Mouse (Mus musculus) lung, embryonic 15.5 days (tissue): Measurements from ENCODE around the gene Tm6sf1. TPM values are rescaled to one million over a fixed set of nuclear protein-coding genes. Genes with fewer than 3 reads are reported as not detected.

ENCODE experiments used
- ATAC-seq: fragments of 200-750 bp; cut with Nextera tagmentation; 2 replicates; pipeline ENCODE4 v1.8.0; 2017; ENCODE audit warnings: moderate number of reproducible peaks, borderline replicate concordance; ENCODE audit not compliant: low FRiP score, low TSS enrichment; ENCODE audit errors: extremely low read depth
- H3K27ac ChIP-seq: fragments of 300-500 bp; sonication (generic); 2 replicates; pipeline ENCODE4 v1.5.1; 2015; ENCODE audit warnings: moderate library complexity, mild to moderate bottlenecking, inconsistent platforms
- H3K27me3 ChIP-seq: fragments of 300-500 bp; sonication (generic); 2 replicates; pipeline ENCODE4 v1.6.1; 2015; ENCODE audit warnings: inconsistent platforms
- H3K36me3 ChIP-seq: fragments of 300-500 bp; sonication (generic); 2 replicates; pipeline ENCODE4 v1.6.1; 2015; ENCODE audit warnings: inconsistent platforms
- H3K4me1 ChIP-seq: fragments of 300-500 bp; sonication (generic); 2 replicates; pipeline ENCODE4 v1.6.1; 2015; ENCODE audit warnings: inconsistent platforms
- H3K4me2 ChIP-seq: fragments of 300-500 bp; sonication (generic); 2 replicates; pipeline ENCODE4 v1.6.1; 2015; ENCODE audit warnings: inconsistent platforms, mild to moderate bottlenecking, moderate library complexity
- H3K4me3 ChIP-seq: fragments of 300-500 bp; sonication (generic); 2 replicates; pipeline ENCODE4 v1.5.1; 2015; ENCODE audit warnings: mild to moderate bottlenecking, inconsistent platforms
- H3K9ac ChIP-seq: fragments of 300-500 bp; sonication (generic); 2 replicates; pipeline ENCODE4 v1.6.1; 2015; ENCODE audit warnings: inconsistent platforms
- H3K9me3 ChIP-seq: fragments of 300-500 bp; sonication (generic); 2 replicates; pipeline ENCODE4 v1.6.1; 2016; ENCODE audit warnings: inconsistent platforms
- WGBS: fragments of 180-500 bp; shearing (Covaris S2); methylation state at CpG from one replicate; pipeline ENCODE4 v1.1.7; 2015; 5-methylcytosine and 5-hydroxymethylcytosine counted together
- polyA plus RNA-seq: library from polyadenylated mRNA; unstranded; fragments of >200 nt; fragmentation: Nextera tagmentation; extraction: Ambion mirVana; gene quantifications from 2 replicates; pipeline ENCODE4 v1.2.1, GENCODE M21; 2015

Tm6sf1 gene
- polyA plus RNA-seq, 1 experiment from 2014 or later: 18.0 TPM

GRCm38 (mm10) chr7:81841439-81841838 lies 17.4 kb upstream of the Tm6sf1 start:
- H3K4me1 ChIP-seq: no peaks in the 10 kb centered on the region
- no peak overlapping the region for H3K4me2 ChIP-seq
- no peak overlapping the region for H3K4me3 ChIP-seq
- no peaks in the 10 kb centered on the region for H3K9me3 ChIP-seq
- H3K27me3 ChIP-seq: no peaks in the 10 kb centered on the region
- H3K27ac ChIP-seq: no peak overlapping the region
- ATAC-seq: no peak
- WGBS: 79% methylated on average over 6 of the region's 6 CpGs
- H3K9ac ChIP-seq: no peak overlapping the region
- H3K36me3 ChIP-seq: no peaks in the 10 kb centered on the region

GRCm38 (mm10) chr7:81842141-81842540 lies 16.7 kb upstream of the Tm6sf1 start:
- H3K4me1 ChIP-seq: no peaks in the 10 kb centered on the region
- no peak overlapping the region for H3K4me2 ChIP-seq
- no peak for ATAC-seq
- H3K27me3 ChIP-seq: no peaks in the 10 kb centered on the region
- H3K4me3 ChIP-seq: no peak overlapping the region
- no peaks in the 10 kb centered on the region for H3K36me3 ChIP-seq
- H3K27ac ChIP-seq: no peak overlapping the region
- no peak overlapping the region for H3K9ac ChIP-seq
- 73% methylated on average over 7 of the region's 7 CpGs for WGBS
- H3K9me3 ChIP-seq: no peaks in the 10 kb centered on the region

- 20% methylated on average over 1 of the region's 1 CpGs for WGBS
- no peaks in the 10 kb centered on the region for H3K36me3 ChIP-seq
- H3K27me3 ChIP-seq: no peaks in the 10 kb centered on the region
- no peak overlapping the region for H3K27ac ChIP-seq
- H3K9me3 ChIP-seq: no peaks in the 10 kb centered on the region
- no peak for ATAC-seq
- no peak overlapping the region for H3K4me2 ChIP-seq
- no peaks in the 10 kb centered on the region for H3K4me1 ChIP-seq
- no peak overlapping the region for H3K9ac ChIP-seq
- no peak overlapping the region for H3K4me3 ChIP-seq
Observed at GRCm38 (mm10) chr7:81842998-81843397, 15.8 kb upstream of the Tm6sf1 start.

GRCm38 (mm10) chr7:81843903-81844302 lies 14.9 kb upstream of the Tm6sf1 start:
- H3K36me3 ChIP-seq: no peaks in the 10 kb centered on the region
- H3K4me1 ChIP-seq: no peaks in the 10 kb centered on the region
- H3K9ac ChIP-seq: no peak overlapping the region
- no peak for ATAC-seq
- H3K4me2 ChIP-seq: no peak overlapping the region
- no peak overlapping the region for H3K27ac ChIP-seq
- 70% methylated on average over 8 of the region's 8 CpGs for WGBS
- no peak overlapping the region for H3K4me3 ChIP-seq
- no peaks in the 10 kb centered on the region for H3K27me3 ChIP-seq
- no peaks in the 10 kb centered on the region for H3K9me3 ChIP-seq

GRCm38 (mm10) chr7:81844801-81845200 lies 14.0 kb upstream of the Tm6sf1 start:
- no peaks in the 10 kb centered on the region for H3K27me3 ChIP-seq
- no peak overlapping the region for H3K4me2 ChIP-seq
- no peak overlapping the region for H3K9ac ChIP-seq
- WGBS: 64% methylated on average over 11 of the region's 11 CpGs
- no peak overlapping the region for H3K4me3 ChIP-seq
- no peaks in the 10 kb centered on the region for H3K4me1 ChIP-seq
- H3K27ac ChIP-seq: no peak overlapping the region
- H3K36me3 ChIP-seq: no peaks in the 10 kb centered on the region
- H3K9me3 ChIP-seq: no peaks in the 10 kb centered on the region
- ATAC-seq: no peak

- no peaks in the 10 kb centered on the region for H3K27me3 ChIP-seq
- H3K4me2 ChIP-seq: no peak overlapping the region
- H3K27ac ChIP-seq: no peak overlapping the region
- H3K4me1 ChIP-seq: no peaks in the 10 kb centered on the region
- no peak overlapping the region for H3K4me3 ChIP-seq
- no peaks in the 10 kb centered on the region for H3K9me3 ChIP-seq
- no peak for ATAC-seq
- no peaks in the 10 kb centered on the region for H3K36me3 ChIP-seq
- 74% methylated on average over 3 of the region's 3 CpGs for WGBS
- H3K9ac ChIP-seq: no peak overlapping the region
Observed at GRCm38 (mm10) chr7:81845313-81845712, 13.5 kb upstream of the Tm6sf1 start.

GRCm38 (mm10) chr7:81846008-81846407 lies 12.8 kb upstream of the Tm6sf1 start:
- no peak overlapping the region for H3K27ac ChIP-seq
- H3K36me3 ChIP-seq: no peaks in the 10 kb centered on the region
- H3K4me3 ChIP-seq: no peak overlapping the region
- H3K9me3 ChIP-seq: no peaks in the 10 kb centered on the region
- WGBS: 43% methylated on average over 8 of the region's 8 CpGs
- no peaks in the 10 kb centered on the region for H3K27me3 ChIP-seq
- H3K4me1 ChIP-seq: no peaks in the 10 kb centered on the region
- no peak overlapping the region for H3K4me2 ChIP-seq
- no peak for ATAC-seq
- no peak overlapping the region for H3K9ac ChIP-seq

GRCm38 (mm10) chr7:81847010-81847409 lies 11.8 kb upstream of the Tm6sf1 start:
- Histone ChIP-seq H3K4me3 (no peak overlapping the region), H3K36me3 (no peaks in the 10 kb centered on the region), H3K9ac (no peak overlapping the region), H3K27ac (no peak overlapping the region), H3K27me3 (no peaks in the 10 kb centered on the region), H3K4me1 (no peaks in the 10 kb centered on the region), H3K9me3 (no peaks in the 10 kb centered on the region), H3K4me2 (no peak overlapping the region)
- no peak for ATAC-seq
- WGBS: 31% methylated on average over 8 of the region's 8 CpGs

GRCm38 (mm10) chr7:81847777-81848176 lies 11.0 kb upstream of the Tm6sf1 start:
- no peaks in the 10 kb centered on the region for H3K4me1 ChIP-seq
- H3K36me3 ChIP-seq: no peaks in the 10 kb centered on the region
- no peak overlapping the region for H3K4me3 ChIP-seq
- no peaks in the 10 kb centered on the region for H3K27me3 ChIP-seq
- no peak overlapping the region for H3K4me2 ChIP-seq
- no peaks in the 10 kb centered on the region for H3K9me3 ChIP-seq
- H3K9ac ChIP-seq: no peak overlapping the region
- 54% methylated on average over 4 of the region's 4 CpGs for WGBS
- no peak overlapping the region for H3K27ac ChIP-seq
- ATAC-seq: no peak

- H3K4me3 ChIP-seq: no peak overlapping the region
- no peak for ATAC-seq
- no peak overlapping the region for H3K27ac ChIP-seq
- H3K9me3 ChIP-seq: no peaks in the 10 kb centered on the region
- no peak overlapping the region for H3K9ac ChIP-seq
- no peaks in the 10 kb centered on the region for H3K4me1 ChIP-seq
- H3K27me3 ChIP-seq: no peaks in the 10 kb centered on the region
- no peak overlapping the region for H3K4me2 ChIP-seq
- 79% methylated on average over 5 of the region's 5 CpGs for WGBS
- H3K36me3 ChIP-seq: no peaks in the 10 kb centered on the region
Observed at GRCm38 (mm10) chr7:81849214-81849613, 9.6 kb upstream of the Tm6sf1 start.

- Histone ChIP-seq H3K27ac (no peak overlapping the region), H3K27me3 (no peaks in the 10 kb centered on the region), H3K4me3 (no peak overlapping the region), H3K9ac (no peak overlapping the region), H3K36me3 (no peaks in the 10 kb centered on the region), H3K9me3 (no peaks in the 10 kb centered on the region), H3K4me1 (peaks cover 3% of the 10 kb centered on the region; the same call in 1 of the 2 replicates), H3K4me2 (no peak overlapping the region)
- no peak for ATAC-seq
- WGBS: 84% methylated on average over 7 of the region's 7 CpGs
Observed at GRCm38 (mm10) chr7:81849633-81850032, 9.2 kb upstream of the Tm6sf1 start.

GRCm38 (mm10) chr7:81850171-81850570 lies 8.6 kb upstream of the Tm6sf1 start:
- no peaks in the 10 kb centered on the region for H3K36me3 ChIP-seq
- H3K4me1 ChIP-seq: peaks cover 6% of the 10 kb centered on the region; the same call in 1 of the 2 replicates
- no peak overlapping the region for H3K4me3 ChIP-seq
- no peak overlapping the region for H3K4me2 ChIP-seq
- no peaks in the 10 kb centered on the region for H3K9me3 ChIP-seq
- no peak overlapping the region for H3K27ac ChIP-seq
- no peaks in the 10 kb centered on the region for H3K27me3 ChIP-seq
- 73% methylated on average over 6 of the region's 6 CpGs for WGBS
- ATAC-seq: no peak
- H3K9ac ChIP-seq: no peak overlapping the region

GRCm38 (mm10) chr7:81851706-81852105 lies 7.1 kb upstream of the Tm6sf1 start:
- Histone ChIP-seq H3K4me3 (no peak overlapping the region), H3K4me2 (no peak overlapping the region), H3K27ac (no peak overlapping the region), H3K27me3 (peaks cover 10% of the 10 kb centered on the region; the same call in 1 of the 2 replicates), H3K9ac (no peak overlapping the region), H3K36me3 (no peaks in the 10 kb centered on the region), H3K4me1 (peaks cover 6% of the 10 kb centered on the region; the same call in 1 of the 2 replicates), H3K9me3 (no peaks in the 10 kb centered on the region)
- ATAC-seq: no peak
- WGBS: 70% methylated on average over 3 of the region's 3 CpGs
